Mouse (Mus musculus) MEL (cell line): ENCODE data around the gene Cyp2c23.

Experiments used
- CTCF ChIP-seq, 3 experiments: IDR thresholded peaks in 2 of 3; conservative IDR thresholded peaks in 1 of 3; 2 replicates each; pipeline ENCODE4 v1.5.1; 2011 to 2012; ENCODE audit warnings: low read length in 3 of 3, low read depth in 2 of 3, mild to moderate bottlenecking in 2 of 3, improper control_type of control experiment in 1 of 3, inconsistent platforms in 1 of 3, mixed read lengths in 1 of 3, moderate library complexity in 1 of 3; ENCODE audit not compliant: control insufficient read depth in 1 of 3, insufficient read depth in 1 of 3, poor library complexity in 1 of 3, severe bottlenecking in 1 of 3
- EP300 ChIP-seq, 2 experiments: IDR thresholded peaks; 2 replicates each; pipeline ENCODE4 v1.6.1; 2011; ENCODE audit warnings: improper control_type of control experiment in 2 of 2, low read length in 2 of 2, low read depth in 1 of 2, mild to moderate bottlenecking in 1 of 2
- GATA1 ChIP-seq: IDR thresholded peaks from 2 replicates; pipeline ENCODE4 v1.6.1; 2011; ENCODE audit warnings: low read depth, low read length, improper control_type of control experiment
- MAFK ChIP-seq: IDR thresholded peaks from 2 replicates; pipeline ENCODE4 v1.6.1; 2011; ENCODE audit warnings: low read depth, mild to moderate bottlenecking, low read length, improper control_type of control experiment, borderline replicate concordance
- MAZ ChIP-seq: IDR thresholded peaks from 2 replicates; pipeline ENCODE4 v1.6.1; 2012; ENCODE audit warnings: low read depth, mild to moderate bottlenecking, inconsistent platforms, low read length, improper control_type of control experiment
- MXI1 ChIP-seq: IDR thresholded peaks from 2 replicates; pipeline ENCODE4 v1.6.1; 2011; ENCODE audit warnings: mild to moderate bottlenecking, low read depth, low read length, improper control_type of control experiment
- NRF1 ChIP-seq: IDR thresholded peaks from 2 replicates; pipeline ENCODE4 v1.6.1; 2014; ENCODE audit warnings: low read depth, mild to moderate bottlenecking, inconsistent platforms, low read length, improper control_type of control experiment, moderate library complexity; ENCODE audit not compliant: poor library complexity, insufficient read depth, severe bottlenecking
- POLR2A ChIP-seq, 2 experiments: IDR thresholded peaks; 2 replicates each; pipeline ENCODE4 v1.6.1; 2011 to 2012; ENCODE audit warnings: low read length in 2 of 2, mild to moderate bottlenecking in 2 of 2, control low read depth in 1 of 2, improper control_type of control experiment in 1 of 2, low read depth in 1 of 2, moderate library complexity in 1 of 2; ENCODE audit not compliant: control insufficient read depth in 1 of 2, insufficient read depth in 1 of 2, poor library complexity in 1 of 2
- POLR2AphosphoS2 ChIP-seq: IDR thresholded peaks from 2 replicates; pipeline ENCODE4 v1.6.1; 2011; ENCODE audit warnings: low read length, improper control_type of control experiment
- TAL1 ChIP-seq: IDR thresholded peaks from 2 replicates; pipeline ENCODE4 v1.6.1; 2012; ENCODE audit warnings: mild to moderate bottlenecking, inconsistent platforms, low read length, moderate library complexity, mixed read lengths
- TBP ChIP-seq: IDR thresholded peaks from 2 replicates; pipeline ENCODE4 v1.8.0; 2011; ENCODE audit warnings: low read depth, low read length, improper control_type of control experiment
- USF1 ChIP-seq: IDR thresholded peaks from 2 replicates; pipeline ENCODE4 v1.6.1; 2014; ENCODE audit warnings: low read depth, mild to moderate bottlenecking, inconsistent platforms, low read length, improper control_type of control experiment, moderate library complexity

DNA sequence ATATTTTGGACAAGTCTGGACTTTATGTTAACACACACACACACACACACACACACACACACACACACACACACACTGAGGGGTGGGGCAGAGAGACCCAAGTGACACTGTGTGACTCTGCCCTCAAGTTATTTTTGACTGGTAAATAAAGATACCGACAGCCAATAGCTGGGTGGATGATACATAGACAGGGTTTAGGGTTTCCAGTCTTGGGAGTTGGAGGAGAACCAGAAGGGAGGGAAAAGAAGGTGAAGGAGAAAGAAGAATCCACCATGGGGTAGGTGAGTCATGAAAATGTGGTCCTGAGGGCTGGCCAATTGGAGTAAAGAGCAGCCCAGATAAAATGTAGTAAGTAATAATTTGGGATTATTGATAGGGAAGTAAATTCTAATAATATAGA, 28.9 kb downstream of the Cyp2c23 start:
- TF ChIP-seq CTCF (IDR thresholded peaks at IDR 0.05 in 2 of 3, conservative IDR thresholded peaks at IDR 0.05 in 1 of 3; ENCODE audit: control insufficient read depth in 1 of 3, insufficient read depth in 1 of 3, low read depth in 2 of 3, low read length in 3 of 3, poor library complexity in 1 of 3, severe bottlenecking in 1 of 3): no peak
- TF ChIP-seq POLR2AphosphoS2: no peak
- no peak for TF ChIP-seq TAL1
- no peak for TF ChIP-seq USF1
- no peak for TF ChIP-seq POLR2A (IDR thresholded peaks at IDR 0.05; ENCODE audit: control insufficient read depth in 1 of 2, insufficient read depth in 1 of 2, low read depth in 1 of 2, low read length in 2 of 2, poor library complexity in 1 of 2)
- TF ChIP-seq EP300 (IDR thresholded peaks at IDR 0.05; ENCODE audit: low read depth in 1 of 2, low read length in 2 of 2): no peak
- TF ChIP-seq GATA1: no peak
- TF ChIP-seq NRF1: no peak
- no peak for TF ChIP-seq MXI1
- TF ChIP-seq MAZ: no peak
- TF ChIP-seq MAFK: no peak
- no peak for TF ChIP-seq TBP
